Mouse (Mus musculus) ovary, postnatal 36 days (tissue): ENCODE measurements at regions not wholly inside any gene's neighbourhood (a gene's known extent, or its start where the extent isn't known, plus 50 kb on each side); places are given as distances from the start of the nearest gene placed in this dataset.

ENCODE experiments used
- DNase-seq: peaks from one replicate; pipeline ENCODE4 v3.0.0; 2022; ENCODE audit warnings: low spot score, mixed read lengths

DNA sequence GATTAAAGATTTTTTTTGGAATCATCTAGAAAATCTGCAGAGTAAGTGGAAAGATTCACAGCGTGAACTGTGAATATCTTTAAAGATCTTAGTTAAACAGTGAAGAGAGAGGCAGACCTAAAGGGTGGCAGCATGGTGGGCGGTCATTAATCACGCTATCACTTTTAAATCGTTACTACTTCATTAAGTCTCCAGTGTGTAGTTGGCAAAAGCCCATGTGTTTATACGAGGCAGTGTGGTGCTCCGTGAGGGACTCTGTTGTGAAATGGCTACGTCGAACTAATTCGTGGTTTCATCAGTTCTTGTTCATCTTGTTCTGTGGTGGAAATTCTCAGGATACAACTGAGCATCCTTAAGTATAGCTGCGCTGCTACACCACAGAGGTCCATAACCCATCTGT is 188.2 kb upstream of the Sox9 start:
- DNase-seq = no peak

DNA sequence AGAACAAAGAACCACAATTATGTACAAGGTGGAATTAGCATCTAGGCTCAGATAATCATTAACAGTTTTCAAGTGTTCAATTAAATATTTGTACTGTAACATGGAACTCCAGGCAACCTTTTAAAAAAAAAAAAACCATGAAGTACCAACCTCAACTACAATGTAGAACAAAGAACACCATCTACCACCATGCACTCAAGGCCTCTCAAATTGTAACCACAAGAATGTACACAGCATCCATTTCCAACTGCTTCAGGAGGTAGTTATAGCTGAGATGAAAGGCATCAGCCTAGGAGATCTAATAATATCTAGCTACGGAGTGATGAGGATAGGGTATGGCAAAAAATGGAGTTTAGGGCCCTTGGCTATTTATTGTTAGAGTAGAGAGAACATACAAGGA is 174.7 kb upstream of the Sox9 start:
- DNase-seq = no peak

DNA sequence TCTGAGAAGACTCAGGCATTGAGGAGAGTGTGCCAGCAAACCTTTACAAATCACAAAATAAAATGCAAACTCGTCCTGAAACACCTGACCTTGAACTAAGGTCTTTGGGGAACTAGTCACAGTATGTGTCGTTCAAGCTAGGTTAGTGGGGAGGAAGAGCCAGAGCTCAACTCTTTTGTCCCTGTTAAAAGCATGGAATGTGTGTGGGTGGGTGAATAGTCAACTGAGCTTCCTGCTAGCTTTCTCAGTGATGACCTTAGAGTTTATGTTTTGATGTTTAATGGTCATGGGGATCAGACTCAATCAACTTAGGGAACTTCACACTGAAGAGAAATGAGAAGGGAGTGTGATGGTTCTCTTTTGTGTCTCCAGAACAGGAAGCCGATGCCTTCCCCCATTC is 172.7 kb upstream of the Sox9 start:
- no peak for DNase-seq

DNA sequence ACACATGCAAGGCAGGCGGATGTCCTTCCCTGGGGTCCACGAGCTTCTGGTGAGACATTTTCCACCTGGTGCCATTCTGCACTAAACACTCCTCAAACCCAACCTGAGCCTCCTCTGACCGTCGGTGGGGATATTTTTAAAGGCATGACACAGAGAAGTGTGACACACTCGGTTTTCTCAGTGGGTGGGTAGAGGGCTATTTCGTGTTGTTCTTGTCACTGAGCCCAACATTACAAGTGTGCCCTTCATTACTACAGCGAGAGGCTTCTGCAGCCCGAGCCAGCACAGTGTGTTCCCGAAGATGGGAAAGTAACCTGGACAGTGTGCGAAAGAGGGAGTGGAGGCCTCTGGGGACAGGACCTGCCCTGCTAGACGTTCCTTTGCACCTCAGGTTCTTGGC is 171.0 kb upstream of the Sox9 start:
- no peak for DNase-seq

DNA sequence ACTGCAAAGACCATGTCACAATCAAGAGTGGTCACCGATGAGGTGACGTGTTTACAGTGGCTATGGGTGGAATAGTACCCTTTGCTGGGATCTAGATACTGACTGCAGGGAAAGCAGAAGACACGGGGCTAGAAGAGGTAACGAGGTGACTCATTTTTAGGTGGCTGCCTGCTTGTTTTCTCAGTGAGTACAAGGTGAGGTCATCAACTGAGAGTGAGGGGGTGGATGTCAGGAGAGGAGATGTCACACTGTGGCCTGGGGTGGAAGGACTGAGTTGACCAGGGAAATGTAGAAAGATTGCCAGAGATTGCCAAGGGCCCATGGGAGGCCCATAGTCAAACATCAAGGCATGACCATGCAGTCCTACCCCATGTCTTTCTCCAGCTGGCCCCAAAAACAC is 166.4 kb upstream of the Sox9 start:
- DNase-seq = no peak

DNA sequence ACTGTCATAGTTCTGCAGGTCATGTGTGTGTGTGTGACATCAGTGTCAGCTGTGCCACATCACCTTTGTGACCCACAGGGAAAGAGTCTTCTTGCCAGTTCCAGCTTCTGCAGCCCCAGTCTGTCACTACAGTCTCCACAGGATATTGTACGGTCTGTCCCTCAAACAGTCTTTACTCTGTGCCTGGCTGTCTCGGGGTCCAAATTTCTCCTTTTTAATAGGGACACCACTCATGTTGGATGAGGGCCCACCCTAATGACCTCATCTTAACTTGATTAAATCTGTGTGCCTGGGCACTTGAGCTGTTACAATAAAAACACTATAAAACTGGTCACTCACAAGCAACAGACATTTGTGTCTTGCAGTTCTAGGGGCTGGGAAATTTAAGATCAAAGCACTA is 165.1 kb upstream of the Sox9 start:
- no peak for DNase-seq

DNA sequence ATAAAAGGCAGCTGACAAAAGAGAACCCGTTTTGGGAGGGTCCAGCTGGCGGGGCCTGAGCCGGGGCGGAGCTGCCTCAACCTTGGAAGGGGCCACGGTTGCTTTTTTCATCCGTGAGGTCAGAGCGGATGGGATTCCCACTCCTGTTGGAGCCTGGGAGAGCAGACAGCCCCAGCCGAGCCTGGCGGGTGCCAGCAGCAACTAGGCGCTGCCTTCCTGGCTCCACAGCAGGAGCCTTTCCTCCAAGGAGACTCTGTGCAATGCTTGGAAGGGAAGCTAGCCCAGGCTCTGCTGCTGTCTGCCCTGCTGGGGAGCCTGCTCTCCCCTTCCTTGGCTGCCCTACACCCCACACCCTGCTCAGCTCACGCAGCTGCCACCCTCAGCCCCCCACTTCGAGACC is 161.1 kb upstream of the Sox9 start:
- peak; percentile 29 for DNase-seq

DNA sequence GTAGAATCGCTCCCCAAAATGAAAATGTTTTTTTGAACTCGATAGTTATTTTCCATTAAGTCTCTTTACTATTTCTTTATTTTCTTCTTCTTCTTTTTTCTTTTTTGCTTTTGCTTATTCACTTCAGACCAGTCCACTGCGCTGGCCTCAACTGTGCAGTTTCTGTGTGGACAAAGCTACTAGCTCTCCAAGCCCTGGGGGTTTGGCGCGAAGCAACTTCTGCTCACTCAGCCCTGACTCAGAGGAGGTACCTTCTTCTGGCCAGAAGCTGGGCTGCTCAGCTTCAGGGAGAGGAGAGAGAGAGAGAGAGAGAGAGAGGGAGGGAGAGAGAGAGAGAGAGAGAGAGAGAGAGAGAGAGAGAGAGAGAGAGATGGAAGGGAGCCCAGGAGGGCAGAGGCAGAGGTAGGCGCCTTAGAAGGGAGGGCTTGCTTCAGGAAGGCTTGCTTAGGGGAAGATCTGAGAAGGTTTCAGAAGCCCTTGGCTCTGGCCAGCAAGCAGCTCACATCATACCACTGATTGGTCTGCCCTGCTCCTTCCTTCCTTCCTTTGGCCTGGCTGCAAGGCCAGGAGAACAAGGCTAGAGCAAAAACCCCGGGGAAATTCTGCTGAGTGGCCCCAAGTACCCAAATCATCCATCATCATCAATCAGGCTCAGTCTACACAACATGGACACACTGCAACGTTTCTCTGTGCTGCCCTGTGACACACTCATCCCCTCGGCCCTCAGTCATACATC is 160.5 kb upstream of the Sox9 start:
- DNase-seq = no peak

DNA sequence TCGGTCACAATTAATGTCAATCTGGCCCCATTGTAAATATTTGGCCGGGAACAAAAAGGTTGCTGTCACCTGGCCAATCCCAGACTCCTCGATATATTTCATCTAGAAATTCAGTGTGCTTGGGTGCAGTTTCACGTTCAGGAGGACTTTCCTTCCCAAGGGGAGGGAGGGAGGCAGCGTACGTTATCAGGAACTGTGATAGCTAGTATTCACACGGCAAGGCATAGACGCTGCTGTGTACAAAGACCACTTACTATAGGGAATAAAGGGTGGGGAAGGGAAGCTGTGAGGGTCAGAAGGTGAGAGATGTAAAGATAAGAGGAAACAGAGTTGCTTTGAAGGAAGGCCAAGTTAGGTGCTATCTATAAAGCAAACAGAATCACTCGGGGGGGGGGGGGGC is 132.7 kb upstream of the Sox9 start:
- DNase-seq = no peak

DNA sequence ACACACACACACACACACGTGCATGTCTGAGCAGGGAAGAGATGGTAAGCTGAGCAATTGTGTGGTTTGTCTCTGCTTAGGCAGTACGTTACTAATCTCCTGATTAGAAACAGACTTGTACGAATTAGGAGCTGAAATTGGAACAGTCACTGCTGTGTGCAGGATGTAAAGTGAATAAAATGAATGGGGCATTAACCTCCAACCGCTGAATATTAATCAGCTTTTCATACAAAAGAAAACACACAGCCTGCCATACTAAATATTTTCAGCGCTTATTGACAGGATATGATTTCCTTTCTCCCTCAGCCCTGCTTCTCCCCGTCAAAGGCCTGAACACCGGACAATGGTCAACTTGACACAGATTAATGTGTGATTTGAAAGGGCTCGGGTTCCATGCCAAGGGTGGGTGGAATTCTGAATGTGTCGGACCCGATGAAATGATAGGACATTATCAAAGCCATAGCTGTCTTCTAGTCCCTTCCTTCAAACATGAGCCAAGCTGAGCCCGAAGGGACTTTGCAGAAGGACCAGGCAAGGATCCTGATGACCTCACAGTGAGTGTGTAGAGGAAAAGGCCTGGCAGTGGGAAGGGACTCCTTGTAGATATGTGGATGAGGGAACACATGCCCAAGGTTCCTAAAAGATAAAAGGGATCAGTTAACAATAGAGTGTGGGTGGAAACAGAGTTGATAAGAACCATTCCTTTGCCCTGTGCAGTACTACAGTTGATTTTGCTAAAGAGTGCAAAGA is 124.4 kb upstream of the Sox9 start:
- DNase-seq = no peak

DNA sequence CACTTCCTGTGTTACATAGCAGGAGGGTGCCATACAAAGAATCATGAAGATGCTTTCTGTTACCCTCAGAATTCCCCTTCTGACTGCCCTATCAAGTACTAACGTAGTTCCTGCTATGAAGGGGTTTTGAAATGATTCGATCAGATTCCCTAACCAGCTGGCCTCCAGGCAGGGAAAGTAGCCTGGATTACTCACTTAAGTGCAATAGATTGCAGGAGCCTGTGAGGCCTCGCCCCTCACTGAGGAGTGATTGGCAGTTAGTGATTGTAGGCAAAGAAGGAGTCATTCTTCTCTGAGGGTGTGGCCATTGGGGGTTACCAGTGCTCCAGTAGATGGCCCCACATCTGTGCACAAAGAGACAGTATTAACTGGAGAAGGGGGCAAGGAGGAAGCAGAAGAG is 122.1 kb upstream of the Sox9 start:
- DNase-seq = no peak

DNA sequence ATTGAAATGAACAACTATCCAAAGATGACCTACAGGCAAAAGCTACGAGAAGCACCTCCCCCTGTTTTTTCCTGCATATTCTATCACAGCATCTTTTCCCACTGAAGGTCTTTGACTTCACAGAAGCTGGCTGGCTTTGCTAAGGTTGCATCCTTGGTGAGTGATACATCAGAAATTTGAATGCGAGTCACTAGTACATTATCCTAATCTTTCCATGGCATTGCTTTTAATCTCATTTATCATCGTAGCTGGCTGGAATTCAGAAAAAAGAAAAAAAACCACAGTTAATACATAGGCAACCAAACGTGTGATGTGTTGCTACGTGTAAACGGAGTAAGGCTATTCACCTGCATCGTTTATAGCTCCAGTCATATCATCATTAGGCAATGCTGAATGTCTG is 120.6 kb upstream of the Sox9 start:
- DNase-seq = no peak

DNA sequence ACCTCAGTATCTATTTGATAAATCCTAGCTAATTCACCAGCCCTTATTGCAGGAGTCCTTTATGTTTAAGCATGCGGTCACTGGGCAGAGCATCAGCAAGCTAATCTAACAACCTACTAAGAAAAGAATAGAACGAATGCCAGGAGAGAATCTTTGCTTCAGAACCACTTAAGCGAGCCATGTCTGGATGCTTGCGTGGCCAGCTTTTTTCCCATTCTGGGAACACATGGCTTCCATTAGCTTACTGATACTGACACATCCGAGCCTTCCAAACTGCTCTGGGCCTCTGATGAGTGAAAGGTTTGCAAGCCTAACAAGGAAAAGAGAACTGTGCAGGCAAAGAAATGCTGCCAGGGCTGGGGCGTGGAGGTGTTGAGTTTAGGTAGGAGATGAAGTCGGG is 114.7 kb upstream of the Sox9 start:
- no peak for DNase-seq

DNA sequence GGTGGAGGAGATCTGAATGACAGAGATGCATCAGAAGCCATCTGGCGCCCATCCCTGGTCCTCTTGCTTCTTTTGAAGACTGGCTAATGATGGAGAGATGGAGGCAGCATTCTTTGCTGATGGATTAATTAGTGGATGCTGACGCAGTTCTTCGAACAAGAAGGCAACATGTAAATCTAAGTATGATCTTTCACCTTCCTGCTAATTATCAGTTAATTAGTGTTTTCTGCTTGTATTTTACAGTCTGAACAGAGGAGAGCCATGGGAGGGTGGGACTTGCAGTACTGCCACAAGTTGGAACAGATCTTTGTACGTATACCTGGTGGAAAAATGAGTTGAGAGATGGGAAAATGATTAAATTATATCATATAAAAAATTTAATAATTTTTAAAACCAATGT is 109.9 kb upstream of the Sox9 start:
- no peak for DNase-seq

DNA sequence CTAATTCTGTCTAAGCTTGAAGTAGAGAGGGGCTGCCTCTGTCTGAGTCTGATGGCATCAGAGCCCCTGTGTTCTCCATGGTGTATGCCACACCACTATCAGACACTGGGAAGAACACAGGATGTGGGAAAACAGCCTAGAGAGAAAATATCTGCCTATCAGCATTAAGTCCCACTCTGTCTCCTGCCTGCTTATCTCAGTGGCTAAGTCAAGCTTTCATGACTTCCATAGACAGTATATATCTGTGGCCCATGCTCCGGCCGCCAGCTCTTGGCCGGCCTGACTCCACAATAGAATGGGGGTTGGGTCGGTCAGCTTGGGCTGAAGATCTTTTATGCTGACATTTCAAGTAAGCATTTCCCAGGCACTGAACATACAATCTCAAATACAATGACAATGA is 92.0 kb upstream of the Sox9 start:
- DNase-seq = no peak

DNA sequence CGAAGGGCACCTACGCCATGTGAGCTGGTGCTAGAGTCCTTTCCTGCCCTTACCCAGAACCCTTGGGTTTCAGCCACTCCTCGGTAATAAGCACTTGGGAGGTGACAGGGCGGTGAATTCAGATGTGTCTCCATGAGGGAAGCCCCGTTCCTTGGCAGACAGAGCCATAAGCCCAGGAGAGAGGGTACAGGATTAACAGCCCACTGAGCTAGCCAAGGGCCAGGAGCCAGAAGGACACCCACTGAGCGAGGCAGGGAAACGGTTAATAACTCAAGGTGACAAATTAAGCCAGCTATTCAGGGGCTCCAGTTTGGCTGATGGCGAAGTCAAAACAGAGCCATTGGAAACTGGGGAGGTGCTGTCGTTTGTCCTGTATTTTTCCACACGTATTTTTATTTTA is 75.9 kb upstream of the Sox9 start:
- DNase-seq = no peak

DNA sequence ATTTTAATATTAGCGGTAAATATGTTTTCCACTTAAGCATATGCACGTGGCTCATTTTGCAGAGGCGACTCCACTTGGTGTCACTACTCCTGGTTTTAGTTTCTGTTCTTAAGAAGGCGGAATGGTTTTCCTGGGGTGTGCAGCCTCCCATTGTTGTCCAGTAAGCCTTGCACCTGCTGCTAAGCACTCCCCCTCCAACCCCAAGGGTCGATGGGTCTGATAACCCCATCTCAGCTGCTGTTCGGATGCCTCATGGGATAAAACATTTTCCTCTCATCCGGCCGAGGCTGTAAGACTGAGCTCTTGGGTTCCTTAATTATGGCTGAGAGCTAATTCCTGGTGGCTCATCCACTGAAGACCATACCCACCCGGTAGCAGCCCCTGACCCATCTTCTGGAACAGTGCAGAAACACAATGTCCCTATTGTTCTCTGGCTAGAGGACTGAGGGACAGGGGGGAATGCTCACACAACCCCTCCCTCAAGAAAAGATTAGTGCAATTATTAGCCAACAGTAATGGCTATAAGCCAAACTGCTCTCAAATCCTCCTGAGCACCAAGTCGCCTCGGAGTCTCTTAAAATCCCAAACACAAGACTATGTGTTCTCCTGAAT is 73.8 kb upstream of the Sox9 start:
- no peak for DNase-seq

DNA sequence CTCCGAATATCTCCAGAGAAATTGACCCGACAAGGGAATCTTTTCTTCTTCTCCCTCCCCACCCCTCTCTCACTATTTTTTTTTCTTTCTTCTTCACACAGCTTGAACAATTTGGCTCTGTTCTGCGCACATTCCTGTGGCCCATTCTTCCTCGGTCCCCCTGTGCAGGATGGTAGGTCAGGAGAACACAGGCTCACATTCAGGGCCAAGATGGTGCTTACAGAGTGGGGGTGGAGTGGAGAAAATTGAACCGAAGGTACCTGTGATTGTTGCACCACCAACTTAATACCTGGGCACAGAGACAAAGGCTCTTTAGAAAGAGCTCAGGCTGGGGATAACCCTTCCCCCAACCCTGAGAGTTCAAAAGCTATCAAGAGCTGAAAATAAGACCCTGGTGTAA is 70.4 kb upstream of the Sox9 start:
- DNase-seq = no peak

DNA sequence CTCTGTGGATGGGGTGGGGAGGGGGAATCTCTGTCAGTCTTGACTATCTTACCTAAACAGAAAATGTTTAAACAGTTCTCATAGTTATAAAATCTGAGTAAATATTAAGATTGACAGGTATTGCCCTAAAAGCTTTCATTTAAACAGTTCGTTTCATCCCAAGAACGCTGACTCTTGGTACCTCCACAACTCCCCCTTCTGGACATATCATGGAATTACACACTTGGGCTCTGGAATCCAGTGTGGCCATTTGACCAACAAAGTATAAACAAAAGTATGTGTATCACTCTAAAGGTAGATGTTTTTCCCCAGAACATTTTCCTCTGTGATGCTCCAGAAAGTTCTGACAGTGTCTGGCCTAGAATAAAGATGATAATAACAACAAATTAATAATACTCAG is 63.5 kb upstream of the Sox9 start:
- DNase-seq = no peak

DNA sequence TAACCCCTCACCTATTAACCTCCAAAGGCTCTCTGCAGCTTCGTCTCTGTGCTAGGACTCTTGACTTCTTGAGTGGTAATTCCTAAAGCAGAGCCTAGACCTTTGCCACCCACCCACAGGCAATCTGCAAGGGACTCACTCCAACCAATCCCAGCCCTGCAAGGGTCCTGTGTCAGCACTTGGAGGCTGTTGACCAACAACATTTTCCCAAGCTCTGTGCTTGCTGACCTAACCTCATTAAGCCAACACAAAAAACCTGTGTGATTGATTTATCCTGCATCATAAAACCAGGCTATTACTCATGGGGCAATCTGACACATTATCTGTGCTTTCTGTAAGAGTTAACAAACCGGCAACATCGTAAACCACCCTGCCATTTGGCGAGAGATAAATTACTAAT is 61.4 kb upstream of the Sox9 start:
- no peak for DNase-seq

DNA sequence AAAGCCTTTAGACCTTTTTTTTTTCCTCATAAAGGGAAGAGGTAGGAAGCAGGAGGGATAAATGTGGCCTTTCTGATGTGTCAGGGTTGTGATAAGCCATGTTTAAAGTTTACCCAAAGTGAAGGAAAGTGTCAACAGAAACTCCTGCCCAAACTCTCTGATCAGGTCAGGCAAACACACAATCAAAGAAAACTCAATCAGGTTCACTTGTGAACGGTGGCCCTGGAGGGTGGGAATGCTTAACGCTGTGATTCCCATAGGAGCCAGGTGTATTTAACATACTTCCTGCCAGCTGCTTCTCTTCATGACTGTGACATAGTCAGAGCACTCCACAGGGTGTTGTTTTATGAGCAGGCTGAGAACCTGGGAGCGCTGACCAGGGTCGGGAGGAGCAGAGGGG is 59.1 kb upstream of the Sox9 start:
- no peak for DNase-seq

DNA sequence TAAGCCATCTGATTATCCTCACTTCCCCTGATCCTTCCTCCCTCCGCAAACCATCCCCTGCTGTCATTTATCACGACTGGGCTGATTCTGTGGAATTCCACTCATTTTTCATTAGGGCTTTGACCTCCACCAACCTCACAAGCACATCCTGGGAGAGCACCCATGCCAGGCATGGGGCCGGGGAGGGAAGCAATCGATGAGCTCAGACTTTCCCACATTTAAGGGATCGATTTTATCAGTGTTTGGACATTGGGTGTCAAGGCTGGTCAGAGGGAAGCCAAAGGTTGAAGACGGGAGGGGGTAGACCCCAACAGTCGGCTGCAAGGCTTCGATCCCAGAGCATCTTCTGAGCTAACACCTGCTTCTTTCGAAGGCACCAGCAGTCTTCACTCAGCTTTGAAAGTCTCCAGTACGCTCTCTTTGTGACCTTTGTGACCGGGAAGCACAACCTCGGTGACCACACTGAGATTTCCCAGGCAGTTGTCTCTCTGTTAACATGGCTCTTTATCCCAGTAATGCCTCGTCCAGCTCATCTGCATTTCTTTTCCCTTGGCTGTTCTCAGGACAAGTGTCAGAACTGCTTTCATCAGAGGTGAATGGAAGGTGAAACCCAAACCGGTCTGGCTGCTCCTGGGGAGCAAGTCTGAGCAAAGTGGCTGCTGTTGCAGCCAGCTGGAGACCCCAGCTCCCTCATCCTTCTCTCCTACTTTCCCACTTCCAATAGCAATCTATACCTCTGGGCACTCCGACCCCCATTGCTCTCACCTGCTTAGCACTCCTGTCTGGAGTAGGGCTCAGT is 53.7 kb upstream of the Sox9 start:
- no peak for DNase-seq
